Mouse (Mus musculus) liver, postnatal 0 days (tissue): ENCODE measurements around the gene Ifngr1. TPM values are rescaled to one million over a fixed set of nuclear protein-coding genes. Genes with fewer than 3 reads are reported as not detected.

ENCODE experiments used
- ATAC-seq: fragments of 200-750 bp; cut with Nextera tagmentation; 2 replicates; pipeline ENCODE4 v1.8.0; 2017; ENCODE audit warnings: mild to moderate bottlenecking, moderate library complexity
- DNase-seq: peaks from one replicate; pipeline ENCODE4 v3.0.0-alpha.2; 2016
- H3K27ac ChIP-seq: fragments of 300-500 bp; sonication (generic); 2 replicates; pipeline ENCODE4 v1.5.1; 2014; ENCODE audit warnings: antibody characterized with exemption, moderate library complexity, mild to moderate bottlenecking, low read depth
- H3K27me3 ChIP-seq: fragments of 300-500 bp; sonication (generic); 2 replicates; pipeline ENCODE4 v1.6.1; 2014; ENCODE audit warnings: low read length, control low read depth, mixed read lengths; ENCODE audit not compliant: insufficient read depth
- H3K36me3 ChIP-seq: fragments of 300-500 bp; sonication (generic); replicated peaks from 2 replicates; pipeline ENCODE4 v1.6.1; 2014; ENCODE audit warnings: mild to moderate bottlenecking, control low read depth, low read length, moderate library complexity, mixed read lengths; ENCODE audit not compliant: insufficient read depth
- H3K4me1 ChIP-seq: fragments of 300-500 bp; sonication (generic); 2 replicates; pipeline ENCODE4 v1.6.1; 2014; ENCODE audit warnings: antibody characterized with exemption, mild to moderate bottlenecking, control low read depth; ENCODE audit not compliant: insufficient read depth
- H3K4me2 ChIP-seq: fragments of 300-500 bp; sonication (generic); 2 replicates; pipeline ENCODE4 v1.6.1; 2014; ENCODE audit warnings: low read depth, mild to moderate bottlenecking, low read length, moderate library complexity, mixed read lengths
- H3K4me3 ChIP-seq: fragments of 300-500 bp; sonication (generic); 2 replicates; pipeline ENCODE4 v1.5.1; 2014; ENCODE audit warnings: low read depth, low read length
- H3K9ac ChIP-seq: fragments of 300-500 bp; sonication (generic); replicated peaks from 2 replicates; pipeline ENCODE4 v1.6.1; 2014; ENCODE audit warnings: mild to moderate bottlenecking, moderate library complexity
- H3K9me3 ChIP-seq: fragments of 300-500 bp; sonication (generic); 2 replicates; pipeline ENCODE4 v1.6.1; 2016; ENCODE audit warnings: mild to moderate bottlenecking, control low read depth, low read length, mixed read lengths
- CTCF ChIP-seq: sonication (generic); IDR thresholded peaks from 2 replicates; pipeline ENCODE4 v1.5.1; 2016; ENCODE audit warnings: antibody characterized with exemption, low read depth
- EP300 ChIP-seq: IDR thresholded peaks from 2 replicates; pipeline ENCODE4 v1.6.1; 2016; ENCODE audit warnings: antibody characterized with exemption, low read depth, mild to moderate bottlenecking
- WGBS: fragments of 180-500 bp; shearing (Covaris S2); extraction: QIAGEN DNeasy Blood & Tissue Kit; methylation state at CpG from one replicate; pipeline ENCODE4 v1.1.7; 2014; ENCODE audit not compliant: insufficient replicate concordance; 5-methylcytosine and 5-hydroxymethylcytosine counted together
- polyA plus RNA-seq: library from polyadenylated mRNA; unstranded; fragments of >200 nt; fragmentation: Nextera tagmentation; extraction: Ambion mirVana; gene quantifications from 2 replicates; pipeline ENCODE4 v1.2.1, GENCODE M21; 2015

Gene Ifngr1
- polyA plus RNA-seq, 1 experiment from 2014 or later = 68.9 TPM

- Histone ChIP-seq H3K4me2 (no peak overlapping the region), H3K36me3 (no peaks in the 10 kb centered on the region)
- 0 out of 2 replicates have a peak, but pooled peaks have one; percentile 8 for ATAC-seq
These were observed 8.8 kb upstream of the Ifngr1 start for GRCm38 (mm10) chr10:19582806-19583430.

GRCm38 (mm10) chr10:19584064-19584463 is 7.7 kb upstream of the Ifngr1 start:
- Histone ChIP-seq H3K27ac (peak overlapping the region; percentile 66), H3K4me2 (no peak overlapping the region; the same call in 1 of the 2 replicates), H3K4me1 (peaks cover 33% of the 10 kb centered on the region), H3K9ac (no peak overlapping the region), H3K27me3 (no peaks in the 10 kb centered on the region), H3K9me3 (no peaks in the 10 kb centered on the region), H3K36me3 (no peaks in the 10 kb centered on the region), H3K4me3 (no peak overlapping the region)
- TF ChIP-seq CTCF = no peak
- TF ChIP-seq EP300 = peak; percentile 22; the same call in 1 of the 2 replicates
- ATAC-seq (peak; percentile 58; the same call in 1 of the 2 replicates), DNase-seq (peak; percentile 62)
- 32% methylated on average over 2 of the region's 2 CpGs for WGBS

More at GRCm38 (mm10) chr10:19582806-19583430, 8.8 kb upstream of the Ifngr1 start:
- Histone ChIP-seq H3K9ac (no peak overlapping the region), H3K4me1 (peaks cover 36% of the 10 kb centered on the region), H3K27me3 (no peaks in the 10 kb centered on the region), H3K27ac (peak overlapping the region; percentile 66), H3K9me3 (no peaks in the 10 kb centered on the region), H3K4me3 (no peak overlapping the region)
- no peak for DNase-seq
- TF ChIP-seq EP300 (peak; percentile 56; the same call in 1 of the 2 replicates), CTCF (no peak)
- 29% methylated on average over 7 of the region's 7 CpGs for whole genome bisulfite sequencing

GRCm38 (mm10) chr10:19584846-19585245 is 6.9 kb upstream of the Ifngr1 start:
- WGBS = 49% methylated on average over 1 of the region's 1 CpGs
- H3K4me3 ChIP-seq = no peak overlapping the region
- H3K36me3 ChIP-seq = no peaks in the 10 kb centered on the region
- H3K27me3 ChIP-seq = no peaks in the 10 kb centered on the region
- DNase-seq (no peak), ATAC-seq (no peak)
- H3K9me3 ChIP-seq = no peaks in the 10 kb centered on the region
- H3K4me1 ChIP-seq = peaks cover 35% of the 10 kb centered on the region
- peak overlapping the region; percentile 66 for H3K27ac ChIP-seq
- H3K9ac ChIP-seq = no peak overlapping the region
- H3K4me2 ChIP-seq = no peak overlapping the region
- TF ChIP-seq EP300 (peak; percentile 90), CTCF (no peak)

- ATAC-seq = peak; percentile 54
- peaks cover 43% of the 10 kb centered on the region for H3K4me1 ChIP-seq
These were observed 5.9 kb upstream of the Ifngr1 start for GRCm38 (mm10) chr10:19585860-19586259.

GRCm38 (mm10) chr10:19587281-19587680 is 4.5 kb upstream of the Ifngr1 start:
- TF ChIP-seq EP300 (no peak), CTCF (no peak)
- Histone ChIP-seq H3K9ac (no peak overlapping the region), H3K36me3 (no peaks in the 10 kb centered on the region), H3K27me3 (no peaks in the 10 kb centered on the region), H3K27ac (no peak overlapping the region), H3K4me1 (peaks cover 42% of the 10 kb centered on the region), H3K4me3 (no peak overlapping the region), H3K4me2 (no peak overlapping the region), H3K9me3 (no peaks in the 10 kb centered on the region)
- 68% methylated on average over 3 of the region's 3 CpGs for WGBS
- no peak for DNase-seq
- no peak for ATAC-seq

More at GRCm38 (mm10) chr10:19585860-19586259, 5.9 kb upstream of the Ifngr1 start:
- TF ChIP-seq CTCF (no peak), EP300 (peak; percentile 77)
- Histone ChIP-seq H3K9me3 (no peaks in the 10 kb centered on the region), H3K27me3 (no peaks in the 10 kb centered on the region), H3K27ac (peak overlapping the region; percentile 26; the same call in 1 of the 2 replicates), H3K36me3 (no peaks in the 10 kb centered on the region), H3K9ac (no peak overlapping the region), H3K4me3 (no peak overlapping the region), H3K4me2 (no peak overlapping the region)
- 46% methylated on average over 5 of the region's 5 CpGs for WGBS
- DNase-seq = no peak

GRCm38 (mm10) chr10:19589626-19590025 is 2.1 kb upstream of the Ifngr1 start:
- TF ChIP-seq EP300 (no peak), CTCF (no peak)
- DNase-seq (no peak), ATAC-seq (no peak)
- H3K27ac ChIP-seq = no peak overlapping the region
- H3K9ac ChIP-seq = no peak overlapping the region
- WGBS = 65% methylated on average over 12 of the region's 12 CpGs
- no peak overlapping the region for H3K4me2 ChIP-seq
- H3K27me3 ChIP-seq = no peaks in the 10 kb centered on the region
- no peaks in the 10 kb centered on the region for H3K36me3 ChIP-seq
- no peaks in the 10 kb centered on the region for H3K9me3 ChIP-seq
- H3K4me1 ChIP-seq = peaks cover 33% of the 10 kb centered on the region
- no peak overlapping the region for H3K4me3 ChIP-seq
